Mouse (Mus musculus) lung, postnatal 0 days (tissue): ENCODE measurements around the gene Col23a1.

ENCODE experiments used
- CTCF ChIP-seq: IDR thresholded peaks from 2 replicates; pipeline ENCODE4 v1.5.1; 2016; ENCODE audit warnings: antibody characterized with exemption, mild to moderate bottlenecking
- EP300 ChIP-seq: IDR thresholded peaks from 2 replicates; pipeline ENCODE4 v1.6.1; 2016; ENCODE audit warnings: antibody characterized with exemption, mild to moderate bottlenecking, control low read depth

DNA sequence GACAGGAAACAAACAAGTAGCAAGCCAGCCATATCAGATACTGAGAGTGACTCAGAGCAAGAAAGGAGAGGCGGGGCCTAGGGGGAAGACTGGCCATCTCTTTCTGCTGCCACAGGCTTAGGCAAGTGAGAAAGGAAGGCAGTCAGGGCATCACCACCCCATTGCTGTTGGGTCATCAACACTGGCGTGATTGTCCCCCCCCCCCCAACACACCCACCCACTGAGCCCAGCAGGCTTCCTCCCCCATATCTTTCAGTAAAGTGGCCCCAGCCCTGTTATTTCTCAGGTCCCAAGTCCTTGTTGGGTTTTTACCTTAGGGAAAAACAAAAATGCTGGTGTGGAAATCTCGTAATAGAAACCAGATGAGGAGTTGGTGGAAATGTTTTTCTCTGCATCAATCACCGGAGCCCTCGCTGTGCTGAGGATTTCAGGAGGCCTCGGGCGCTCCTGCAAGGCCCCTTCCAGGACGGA, 195.4 kb downstream of the Col23a1 start:
- TF ChIP-seq EP300 (no peak), CTCF (no peak)
